Mouse (Mus musculus): ENCODE data around the gene Txn1.

Gene Txn1

DNA sequence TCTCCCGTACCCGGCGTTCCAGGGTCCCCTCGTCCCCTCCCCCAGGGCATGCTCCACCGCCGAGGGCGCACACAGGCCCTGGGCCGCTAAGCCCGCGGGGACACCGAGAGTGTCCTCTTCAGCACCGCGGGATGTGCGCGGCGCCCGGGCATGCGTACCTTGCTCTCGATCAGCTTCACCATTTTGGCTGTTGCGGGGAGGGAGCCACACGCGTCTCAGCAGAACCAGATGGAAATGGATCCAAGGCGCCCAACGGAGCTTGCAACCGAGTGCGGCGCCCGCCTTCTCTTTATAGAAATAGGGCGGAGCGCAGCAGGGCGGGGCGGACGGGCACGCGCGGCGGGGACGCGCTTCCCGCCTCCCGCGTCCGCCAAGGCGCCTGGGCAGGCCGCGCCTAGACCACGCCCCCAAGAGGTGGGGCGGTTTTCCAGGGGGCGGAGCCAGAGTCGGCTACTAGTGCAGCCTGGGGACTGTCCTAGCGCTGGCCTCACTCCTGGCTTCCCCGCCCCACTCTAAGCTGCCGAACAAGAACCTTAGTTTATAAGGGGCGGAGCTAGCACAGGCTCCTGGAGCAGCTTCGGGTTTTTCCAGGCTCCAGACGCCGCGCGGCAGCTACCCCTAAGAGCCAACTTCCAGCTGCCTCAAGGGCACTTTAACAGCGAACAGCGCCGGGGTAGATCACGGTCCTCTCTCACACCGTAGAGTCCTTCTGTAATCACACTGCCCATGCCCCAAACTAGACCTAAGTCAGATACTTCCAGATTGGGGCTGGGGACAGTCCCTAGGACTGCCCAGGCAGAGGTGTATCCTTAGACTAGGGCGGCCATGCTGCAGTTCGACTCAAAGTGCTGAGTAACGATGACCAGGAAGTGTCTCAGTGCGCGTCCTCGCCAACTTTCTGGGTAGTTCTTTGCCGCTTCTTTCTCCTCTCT is at the start of gene Txn1:
TSS of gene Txn1 (minus strand) at position 383 of the 932 bp plus-strand sequence.
- DNase-seq (ENCODE audit: low spot score in 2 of 2), result peak; percentile 87 to 95

DNA sequence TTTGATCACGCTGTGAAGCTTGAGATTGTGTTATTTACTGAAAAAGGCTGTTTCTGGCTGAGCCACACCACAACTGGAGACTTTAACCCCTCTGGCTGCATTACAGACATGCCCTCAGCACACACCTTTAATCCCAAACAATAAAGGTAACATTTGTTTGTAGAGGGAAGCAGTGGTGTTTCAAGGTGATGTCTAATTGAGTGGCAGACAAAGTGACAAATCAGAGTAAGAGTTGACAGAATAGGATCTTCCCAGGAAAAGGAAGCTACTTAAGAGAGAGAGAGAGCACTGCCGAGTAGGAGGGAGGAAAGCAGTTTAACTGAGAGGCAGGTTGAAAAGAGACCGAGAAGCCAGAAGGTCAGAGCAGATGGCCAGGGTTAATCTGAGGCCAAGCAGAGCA is 47.3 kb upstream of the Txn1 start:
- no peak for DNase-seq (ENCODE audit: low spot score in 2 of 2)

DNA sequence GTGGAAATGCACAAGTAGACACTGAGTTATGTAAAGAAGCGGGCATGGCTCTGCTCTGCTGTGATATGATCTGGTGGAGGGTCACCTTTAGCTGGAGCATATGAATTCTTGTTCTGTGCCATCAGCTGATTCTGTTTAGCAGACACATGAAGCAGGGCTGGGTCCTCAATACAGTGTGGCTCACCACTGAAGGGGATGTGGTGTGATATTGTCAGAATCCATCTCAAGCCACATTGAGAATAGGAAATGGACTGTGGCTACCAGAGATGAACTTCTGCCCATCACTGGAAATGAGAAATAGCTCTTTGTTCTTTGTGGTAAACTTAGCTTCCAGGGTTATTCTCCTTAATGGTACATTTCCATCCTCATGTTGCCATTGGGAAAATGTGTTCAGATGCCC is 35.2 kb upstream of the Txn1 start:
- no peak for DNase-seq (ENCODE audit: low spot score in 2 of 2)

DNA sequence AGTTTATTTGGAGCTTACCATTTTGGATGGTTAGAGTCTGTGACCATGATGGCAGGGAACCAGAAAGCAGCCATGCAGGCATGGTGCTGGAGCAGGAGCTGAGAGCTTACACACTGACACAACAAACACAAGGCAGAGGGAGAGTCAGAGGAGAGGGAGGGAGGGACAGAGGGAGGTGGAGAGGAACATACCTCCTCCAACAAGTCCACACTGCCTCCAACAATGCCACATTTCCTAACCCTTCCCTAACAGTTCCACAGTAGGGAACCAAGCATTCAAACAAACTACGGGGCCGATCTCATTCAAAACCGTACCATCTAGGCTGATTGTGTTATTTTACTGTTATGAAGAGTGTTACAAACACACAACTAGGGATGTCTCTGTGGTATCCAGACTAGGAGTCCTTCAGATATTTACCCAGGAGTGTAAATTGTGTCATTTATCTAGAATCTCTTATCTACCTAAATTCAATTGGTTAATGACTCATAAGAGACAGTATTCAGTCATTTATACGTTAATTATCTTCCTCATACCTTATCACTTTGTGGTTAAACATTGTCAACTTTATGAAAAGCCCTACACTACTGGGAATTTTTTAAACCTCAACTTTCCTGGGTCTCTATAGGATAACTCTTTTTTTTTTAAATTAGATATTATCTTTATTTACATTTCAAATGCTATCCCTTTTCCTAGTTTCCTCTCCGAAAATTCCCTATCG is 18.3 kb upstream of the Txn1 start:
- DNase-seq (ENCODE audit: low spot score in 2 of 2), result no peak

DNA sequence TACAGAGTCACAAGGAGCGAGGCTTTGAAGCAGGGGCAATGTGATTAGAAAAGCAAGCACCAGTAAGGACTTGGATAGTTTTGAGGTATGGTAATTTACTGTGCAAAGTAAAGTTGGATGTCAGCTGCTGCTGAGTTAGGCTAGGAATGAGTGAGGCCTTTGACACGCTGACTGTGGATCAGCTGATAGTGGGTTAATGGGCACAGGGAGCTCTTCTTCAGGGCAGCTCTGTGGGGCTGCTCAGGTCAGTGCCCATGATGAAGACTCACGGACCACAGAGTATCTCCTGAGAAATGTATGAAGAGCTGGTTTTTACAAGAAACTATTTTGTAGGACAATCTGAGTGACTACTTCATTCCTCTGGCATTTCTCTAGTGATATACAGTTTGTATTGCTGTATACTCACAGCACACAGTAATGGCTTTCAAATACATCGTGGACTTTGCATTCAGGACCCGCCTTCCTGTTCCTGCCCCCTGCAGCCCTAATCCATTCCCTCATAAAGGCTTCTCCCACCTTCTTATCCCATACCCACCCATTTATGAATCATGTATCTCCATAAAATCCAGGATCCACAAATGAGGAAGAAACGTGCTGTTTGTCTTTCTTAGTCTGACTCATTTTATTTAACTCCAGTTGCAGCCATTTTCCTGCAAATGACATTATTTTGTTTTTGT is 17.5 kb upstream of the Txn1 start:
- no peak for DNase-seq (ENCODE audit: low spot score in 2 of 2)

DNA sequence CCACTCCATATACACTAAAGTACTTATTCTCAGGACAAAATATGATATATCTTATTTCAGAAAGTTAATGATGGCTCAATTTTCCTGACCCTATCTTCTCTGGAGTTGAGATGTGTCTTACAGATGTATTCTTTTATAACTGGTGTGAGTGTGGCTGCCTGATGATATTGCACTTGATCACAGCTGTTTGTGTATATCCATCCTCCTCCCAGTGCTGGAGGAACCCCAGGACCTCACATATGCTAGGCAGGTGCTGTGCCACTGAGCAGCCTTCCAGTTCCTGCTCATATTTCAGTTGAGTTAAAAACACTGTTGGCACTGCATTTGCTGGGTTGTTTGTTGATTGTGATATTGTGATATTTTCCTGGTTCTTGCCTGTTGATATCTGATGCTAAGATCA is 14.1 kb upstream of the Txn1 start:
- DNase-seq (ENCODE audit: low spot score in 2 of 2), result no peak

DNA sequence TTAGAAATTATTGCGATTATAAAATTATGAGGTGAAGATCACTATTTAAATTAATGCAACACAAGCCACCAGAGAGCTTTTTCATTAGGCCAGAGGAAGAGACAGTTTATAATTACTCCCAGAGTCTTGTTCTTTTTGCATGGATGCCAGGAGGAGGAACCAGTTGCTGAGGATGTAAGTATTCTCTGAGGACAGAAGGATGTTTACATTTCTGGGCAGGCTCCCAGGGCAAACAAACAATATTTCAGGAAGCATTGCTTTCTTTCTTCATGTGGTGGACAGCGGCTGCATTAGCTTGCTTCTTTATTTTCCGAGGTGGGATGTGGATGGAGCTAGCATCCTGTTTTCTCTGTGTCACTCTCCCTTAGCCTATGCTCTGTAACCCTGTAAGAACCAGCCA is 11.0 kb upstream of the Txn1 start:
- no peak for DNase-seq (ENCODE audit: low spot score in 2 of 2)

DNA sequence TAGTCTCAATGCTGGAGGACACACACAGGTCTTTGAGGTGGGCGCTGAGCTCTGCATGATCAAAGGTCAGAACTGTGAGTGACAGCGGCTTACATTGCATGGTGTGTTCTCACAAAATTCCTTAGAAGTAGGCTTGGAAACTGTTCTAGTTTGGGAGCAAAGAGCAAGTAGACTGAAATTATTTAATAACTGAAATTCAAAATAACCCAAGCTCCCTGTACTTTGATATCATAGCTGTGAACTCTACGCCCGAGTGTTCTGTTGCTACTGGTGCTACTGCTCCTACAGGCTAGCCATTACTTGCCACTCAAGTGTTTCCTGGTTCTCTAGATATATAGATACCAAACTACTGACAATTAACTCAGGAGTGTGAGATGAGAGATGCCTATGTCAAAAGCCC is 9.3 kb upstream of the Txn1 start:
- DNase-seq (ENCODE audit: low spot score in 2 of 2), result no peak

DNA sequence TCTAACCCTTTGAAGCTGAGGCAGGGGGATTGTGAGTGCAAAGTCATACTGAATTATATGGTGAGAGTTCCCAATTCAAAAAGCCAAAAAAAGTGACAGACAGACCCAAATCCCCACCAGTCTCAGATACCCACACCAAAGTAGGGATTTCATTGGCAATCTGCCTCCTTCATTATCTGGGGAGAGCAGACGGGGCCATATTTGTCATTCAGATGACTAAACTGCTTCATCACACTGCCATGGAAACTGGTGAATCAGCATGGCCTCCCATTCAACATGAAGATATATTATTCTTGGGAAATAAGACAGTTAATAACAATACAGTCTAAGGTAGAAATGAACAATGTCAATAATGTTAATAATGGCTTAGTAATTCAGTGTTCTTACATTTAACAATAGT is 7.9 kb upstream of the Txn1 start:
- no peak for DNase-seq (ENCODE audit: low spot score in 2 of 2)

DNA sequence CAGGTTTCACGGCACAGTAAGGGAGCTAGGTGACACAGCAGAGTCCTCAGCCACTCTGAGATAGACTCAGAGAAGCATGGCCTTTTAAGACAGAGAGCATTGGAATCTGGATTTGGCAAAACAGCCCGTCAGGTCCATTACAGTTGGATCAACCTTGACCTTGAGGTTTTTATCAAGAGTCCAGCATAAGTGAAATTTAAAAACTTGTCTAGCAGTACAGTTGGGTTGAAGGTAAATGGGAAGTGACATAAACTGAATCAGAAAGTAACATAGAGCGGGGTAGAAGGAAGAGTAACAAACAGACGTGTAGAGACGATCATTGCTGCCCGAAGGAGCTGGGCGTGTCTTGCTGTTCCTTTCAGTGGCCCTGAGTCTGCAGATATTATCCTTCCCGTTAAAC is 2.8 kb upstream of the Txn1 start:
- DNase-seq (ENCODE audit: low spot score in 2 of 2), result no peak

DNA sequence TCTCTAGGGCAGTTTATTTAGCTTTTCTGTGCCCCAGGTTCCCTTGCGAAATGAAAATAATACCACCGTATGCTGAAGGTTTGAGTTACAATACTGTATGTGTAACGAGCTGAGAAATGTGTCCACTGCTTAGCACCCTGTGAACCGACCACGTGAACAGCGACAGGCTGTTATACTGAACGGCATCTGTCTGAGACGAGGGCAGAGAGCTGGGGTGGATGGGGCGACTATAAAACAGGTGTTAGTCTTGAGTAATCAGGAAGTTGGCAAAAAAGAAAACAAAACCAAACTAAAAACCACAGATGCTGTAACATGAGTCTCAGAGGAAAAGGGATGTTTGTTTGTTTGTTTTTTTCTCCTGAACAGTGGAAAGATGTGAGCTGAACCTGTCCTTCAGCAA is 1.9 kb upstream of the Txn1 start:
- DNase-seq (ENCODE audit: low spot score in 2 of 2), result no peak

DNA sequence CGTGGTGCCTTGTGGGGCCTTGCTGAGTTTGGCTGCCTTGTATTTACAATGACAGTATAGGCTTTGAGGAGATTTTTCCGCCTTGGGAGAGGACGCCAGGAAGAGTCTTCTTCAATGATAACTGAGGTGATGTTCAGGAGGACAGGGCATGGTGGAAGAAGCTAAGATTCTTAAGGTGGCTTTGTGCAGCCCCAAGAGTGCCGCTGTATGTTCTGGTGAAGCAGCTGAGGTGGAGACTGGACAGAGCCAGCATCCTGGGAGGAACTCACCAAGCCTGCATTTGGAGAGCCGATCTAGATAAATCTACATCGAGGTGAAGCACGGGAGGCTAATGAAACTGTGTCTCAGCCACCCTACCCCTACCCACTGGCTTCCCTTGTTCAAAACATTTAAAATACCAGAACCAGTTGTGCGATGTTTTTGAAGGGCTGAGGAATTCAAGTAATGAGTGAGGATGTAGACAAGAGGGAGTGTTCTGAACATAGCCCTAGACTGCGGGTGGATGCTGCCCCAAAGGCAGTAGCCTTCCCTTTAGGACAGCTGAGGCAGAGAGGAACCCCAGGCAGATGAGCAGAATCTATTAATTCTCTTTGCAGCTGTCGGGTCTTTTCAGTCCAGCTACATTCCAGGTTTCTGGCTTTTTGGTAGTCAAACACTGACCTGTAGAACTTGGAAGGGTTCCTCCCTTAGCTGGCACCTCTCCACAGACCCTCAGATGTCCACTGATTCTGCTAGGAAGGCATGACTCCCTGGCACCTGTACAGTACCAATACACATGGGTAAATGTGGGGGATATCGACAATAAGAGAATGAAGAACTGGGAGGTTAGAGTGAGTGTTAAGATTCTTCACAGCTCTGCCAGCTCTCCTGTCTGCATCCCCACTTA is 1.2 kb upstream of the Txn1 start:
- no peak for DNase-seq (ENCODE audit: low spot score in 2 of 2)

DNA sequence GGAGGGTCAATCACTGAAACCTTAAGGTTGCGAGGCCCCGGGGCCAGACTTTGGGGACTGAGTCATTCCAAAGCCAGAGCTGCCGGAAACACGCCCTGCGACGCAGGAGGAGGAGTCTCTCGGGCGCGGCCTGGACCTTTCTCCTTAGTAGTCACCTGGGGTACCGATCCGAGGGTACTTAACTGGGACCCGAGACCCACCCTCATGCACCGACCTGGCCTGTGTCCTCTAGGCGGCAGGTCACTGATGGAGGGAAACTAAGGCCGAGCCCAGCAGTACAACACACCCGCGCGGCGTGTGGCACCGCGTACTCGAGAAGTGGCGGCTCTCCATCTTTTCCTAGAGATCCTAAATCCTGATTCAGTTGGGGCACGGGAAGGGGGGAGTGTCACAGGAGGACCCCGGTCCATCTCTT is 660 bp downstream of the Txn1 start:
- DNase-seq (ENCODE audit: low spot score in 2 of 2), result peak in 1 of 2 experiments; percentile 65

DNA sequence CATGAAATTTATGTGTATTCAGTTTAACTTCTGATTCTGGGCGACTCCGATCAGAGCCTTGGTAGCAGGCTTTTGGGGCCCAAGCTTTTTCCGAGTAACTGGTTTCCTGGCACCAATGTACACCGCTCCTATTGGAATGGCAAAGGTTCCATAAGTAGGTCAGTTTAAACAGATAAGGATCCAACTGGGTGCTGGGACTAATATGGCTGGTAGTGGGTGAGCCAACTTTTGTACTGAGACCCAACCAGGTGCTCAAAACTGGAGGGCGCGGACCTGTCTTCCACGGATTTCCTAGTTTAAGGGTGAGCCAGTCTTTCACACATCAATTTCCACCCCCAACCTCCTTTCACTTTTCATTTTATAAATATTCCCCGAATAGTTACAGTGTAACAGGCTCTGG is 1.2 kb downstream of the Txn1 start:
- DNase-seq (ENCODE audit: low spot score in 2 of 2), result peak in 1 of 2 experiments; percentile 13

DNA sequence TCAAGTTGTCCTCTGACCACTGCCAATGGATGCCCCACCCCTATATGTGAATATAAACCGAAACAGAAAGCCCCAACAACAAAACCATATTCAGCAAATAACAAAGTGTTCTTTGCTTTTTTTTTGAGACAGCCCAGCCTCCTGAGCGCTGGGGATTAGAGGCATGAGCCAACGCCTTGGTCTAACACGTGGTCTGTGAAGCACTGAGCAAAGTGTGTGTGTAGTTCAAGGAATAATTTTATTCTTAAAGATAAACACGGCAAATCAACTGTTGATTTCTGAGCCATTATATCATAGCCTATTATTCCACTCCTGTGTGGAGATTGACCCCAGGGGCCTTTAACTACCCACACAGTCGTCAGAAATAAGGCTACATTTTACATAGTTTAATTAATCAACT is 1.6 kb downstream of the Txn1 start:
- DNase-seq (ENCODE audit: low spot score in 2 of 2), result no peak

DNA sequence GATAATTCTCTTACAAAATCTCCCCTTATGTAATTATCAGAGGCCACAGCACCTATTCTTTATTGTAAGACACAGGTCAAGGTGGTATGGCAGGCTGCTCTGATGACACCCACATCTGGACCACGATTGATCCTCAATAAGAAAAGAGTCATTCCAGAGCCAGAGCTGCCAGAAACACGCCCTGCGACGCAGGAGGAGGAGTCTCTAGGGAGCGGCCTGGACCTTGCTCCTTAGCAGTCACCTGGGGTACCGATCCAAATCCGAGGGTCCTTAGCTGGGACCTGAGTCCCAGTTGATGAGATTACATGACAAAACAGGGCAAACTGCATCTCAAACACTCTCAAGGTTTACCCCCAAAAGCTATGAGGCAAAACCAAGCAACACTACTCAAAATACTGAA is 2.4 kb downstream of the Txn1 start:
- DNase-seq (ENCODE audit: low spot score in 2 of 2), result no peak

DNA sequence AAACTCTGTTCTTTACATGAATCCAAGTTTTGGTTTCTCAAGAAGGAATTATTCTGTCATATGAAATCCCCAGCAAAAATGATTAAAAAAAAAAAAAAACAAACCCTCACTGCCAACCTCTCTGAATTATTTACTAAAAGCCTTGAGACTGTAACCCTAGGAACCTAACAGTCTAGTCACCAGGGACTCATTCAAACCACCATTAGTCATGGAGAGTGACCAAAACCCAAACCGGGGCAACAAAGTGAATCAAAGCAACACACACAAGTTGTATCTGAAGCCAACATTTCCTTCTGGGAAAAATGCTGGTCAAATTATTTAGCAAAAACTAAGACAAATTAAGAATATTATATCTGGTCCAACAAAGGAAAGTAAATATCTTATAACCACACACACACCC is 3.3 kb downstream of the Txn1 start:
- no peak for DNase-seq (ENCODE audit: low spot score in 2 of 2)

DNA sequence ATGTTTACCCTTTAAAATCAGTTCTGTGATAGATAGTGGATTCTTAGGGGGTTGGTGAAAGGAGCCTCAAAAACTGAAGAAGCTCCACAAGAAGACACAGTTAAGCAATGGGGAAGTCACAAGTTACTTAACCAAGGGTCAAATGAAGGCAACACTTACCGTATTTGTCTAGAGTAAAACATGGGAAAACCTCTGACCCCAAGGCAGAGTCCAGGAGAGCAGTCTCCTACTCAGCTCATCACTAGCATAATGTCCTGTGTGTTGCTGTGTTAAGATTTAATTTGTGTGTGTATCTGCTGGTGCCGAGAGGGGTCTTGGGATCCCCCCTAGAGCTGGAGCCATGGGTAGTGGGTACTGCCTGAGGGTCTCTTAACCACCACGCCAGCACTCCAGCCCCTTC is 3.8 kb downstream of the Txn1 start:
- DNase-seq (ENCODE audit: low spot score in 2 of 2), result no peak

DNA sequence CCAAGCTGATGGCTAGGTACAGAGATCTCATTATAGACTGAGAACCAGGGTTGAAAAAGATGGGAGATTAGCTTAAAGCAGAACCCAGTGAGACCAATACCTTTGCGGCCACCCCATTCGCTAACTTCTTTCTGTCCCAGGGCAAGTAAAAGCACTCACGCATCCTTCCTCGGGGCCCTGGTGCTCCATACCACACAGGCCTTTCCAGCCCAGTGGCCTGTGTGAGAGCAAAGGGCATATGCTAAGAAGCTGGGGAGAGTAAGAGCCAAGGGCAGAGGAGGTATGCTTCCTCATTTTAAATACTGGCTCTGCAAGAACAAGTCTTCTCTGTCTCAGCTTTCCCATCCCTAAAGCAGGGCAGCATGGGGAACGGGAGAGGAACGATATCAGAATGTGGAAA is 6.3 kb downstream of the Txn1 start:
- no peak for DNase-seq (ENCODE audit: low spot score in 2 of 2)

DNA sequence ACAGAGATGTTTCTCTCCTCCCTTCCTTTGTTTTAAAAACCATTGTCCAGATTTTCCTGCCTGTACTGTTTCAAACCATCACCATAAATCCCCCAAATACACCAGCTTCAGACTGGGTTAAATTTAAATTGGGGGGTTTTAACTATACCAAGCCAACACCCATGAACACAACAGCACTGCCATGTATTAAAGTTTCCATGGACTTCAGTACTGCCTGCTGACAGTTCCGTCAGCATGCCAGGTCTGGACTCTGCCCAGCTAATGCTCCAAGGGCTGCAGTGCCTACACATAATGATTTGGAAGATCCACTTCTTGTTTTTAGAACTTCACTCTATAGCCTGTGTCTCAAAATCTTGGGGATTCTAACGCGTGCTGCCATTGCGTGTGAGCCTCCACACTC is 8.7 kb downstream of the Txn1 start:
- no peak for DNase-seq (ENCODE audit: low spot score in 2 of 2)

DNA sequence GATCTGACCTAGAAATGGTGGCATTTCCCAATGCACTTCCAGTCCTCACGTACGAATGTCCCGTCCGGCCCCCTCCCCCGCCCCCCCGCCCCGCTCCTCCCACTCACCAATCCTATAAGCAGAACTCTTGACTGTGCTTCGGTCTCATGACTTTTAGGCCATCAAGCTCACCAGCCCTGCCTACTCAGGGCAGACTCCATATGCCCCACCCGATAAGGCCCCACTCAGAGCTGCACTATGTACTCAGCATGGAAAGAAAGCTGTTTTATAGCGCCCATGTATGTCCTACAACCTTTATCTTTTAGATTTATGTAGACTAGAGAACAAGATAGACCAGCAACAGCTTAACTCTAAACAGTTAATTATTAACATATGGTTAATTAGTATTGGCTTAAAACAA is 9.2 kb downstream of the Txn1 start:
- no peak for DNase-seq (ENCODE audit: low spot score in 2 of 2)

DNA sequence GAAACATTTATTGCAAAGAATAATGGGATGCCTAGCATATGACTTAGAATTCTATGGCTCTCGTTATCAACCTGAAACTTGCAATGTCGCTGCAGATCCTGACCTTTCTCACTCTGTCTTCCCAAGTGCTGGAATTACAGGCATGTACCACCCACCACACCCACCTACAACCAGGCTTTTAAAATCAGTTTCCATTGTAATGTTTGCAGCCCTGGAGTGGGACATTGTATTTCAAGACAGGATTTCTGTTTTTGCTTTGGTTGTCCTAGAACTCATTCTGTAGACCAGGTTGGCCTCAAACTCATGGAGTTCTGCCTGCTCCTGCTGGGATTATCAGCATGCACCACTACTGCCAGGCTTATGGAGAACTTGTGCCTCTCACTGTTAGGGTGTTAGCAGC is 13.3 kb downstream of the Txn1 start:
- DNase-seq (ENCODE audit: low spot score in 2 of 2), result no peak

All from left cerebral cortex, adult 9 months (tissue).